Mouse (Mus musculus) urinary bladder, postnatal 10 days (tissue): ENCODE results near the gene Mtcl1.

Source experiments
- DNase-seq: peaks from one replicate; pipeline ENCODE4 v3.0.0; 2022; ENCODE audit warnings: low spot score

Gene Mtcl1

GRCm38 (mm10) chr17:66449460-66450341 lies at the start of gene Mtcl1:
Mtcl1 (minus strand) TSS chr17:66449750.
- peak; percentile 21 for DNase-seq

- no peak for DNase-seq
Measured at GRCm38 (mm10) chr17:66498598-66498997, 49.0 kb upstream of the Mtcl1 start.

- no peak for DNase-seq
Measured at GRCm38 (mm10) chr17:66496589-66496988, 47.0 kb upstream of the Mtcl1 start.

GRCm38 (mm10) chr17:66490022-66490601 lies 40.6 kb upstream of the Mtcl1 start:
- no peak for DNase-seq

GRCm38 (mm10) chr17:66486576-66486975 lies 37.0 kb upstream of the Mtcl1 start:
- DNase-seq: no peak

GRCm38 (mm10) chr17:66485742-66486141 lies 36.2 kb upstream of the Mtcl1 start:
- no peak for DNase-seq

- no peak for DNase-seq
Measured at GRCm38 (mm10) chr17:66484965-66485364, 35.4 kb upstream of the Mtcl1 start.

- no peak for DNase-seq
Measured at GRCm38 (mm10) chr17:66483651-66484454, 34.3 kb upstream of the Mtcl1 start.

GRCm38 (mm10) chr17:66481295-66481694 lies 31.7 kb upstream of the Mtcl1 start:
- DNase-seq: no peak

GRCm38 (mm10) chr17:66480491-66481278 lies 31.1 kb upstream of the Mtcl1 start:
- no peak for DNase-seq

GRCm38 (mm10) chr17:66479813-66480490 lies 30.4 kb upstream of the Mtcl1 start:
- no peak for DNase-seq

GRCm38 (mm10) chr17:66479311-66479710 lies 29.8 kb upstream of the Mtcl1 start:
- no peak for DNase-seq

GRCm38 (mm10) chr17:66473205-66473604 lies 23.7 kb upstream of the Mtcl1 start:
- DNase-seq: no peak

GRCm38 (mm10) chr17:66471775-66472174 lies 22.2 kb upstream of the Mtcl1 start:
- no peak for DNase-seq

GRCm38 (mm10) chr17:66471252-66471651 lies 21.7 kb upstream of the Mtcl1 start:
- DNase-seq: no peak

GRCm38 (mm10) chr17:66470020-66470419 lies 20.5 kb upstream of the Mtcl1 start:
- no peak for DNase-seq

- no peak for DNase-seq
Measured at GRCm38 (mm10) chr17:66457278-66457677, 7.7 kb upstream of the Mtcl1 start.

GRCm38 (mm10) chr17:66451143-66451542 lies 1.6 kb upstream of the Mtcl1 start:
- DNase-seq: peak; percentile 64

- DNase-seq: no peak
Measured at GRCm38 (mm10) chr17:66450526-66451070, 1.0 kb upstream of the Mtcl1 start.

- no peak for DNase-seq
Measured at GRCm38 (mm10) chr17:66448421-66449405, 837 bp downstream of the Mtcl1 start.
